Mouse (Mus musculus) left cerebral cortex, postnatal 10 days (tissue): Measurements from ENCODE around the gene Mllt3. TPM values are rescaled to one million over a fixed set of nuclear protein-coding genes. Genes with fewer than 3 reads are reported as not detected.
A peak's percentile ranks its signal among the peaks of the same experiment; 100 is the strongest.

ENCODE experiments used
- DNase-seq, 2 experiments: peaks; one replicate each; pipeline ENCODE4 v3.0.0; 2021 to 2022; ENCODE audit warnings: low spot score in 2 of 2, mixed read lengths in 1 of 2; ENCODE audit errors: extremely low spot score in 1 of 2
- intact Hi-C: fragments of 180-260 bp; cut with DNase I; formaldehyde crosslinking; loops from one replicate; pipeline ENCODE4 v1.15.1; 2025
- total RNA-seq, 2 experiments: library from RNA; stranded (reverse); gene quantifications; 2 replicates each; pipeline ENCODE4 v1.2.3; 2021

The Mllt3 gene
- total RNA-seq, 2 experiments from 2014 or later = 30.3 to 38.8 TPM

DNA sequence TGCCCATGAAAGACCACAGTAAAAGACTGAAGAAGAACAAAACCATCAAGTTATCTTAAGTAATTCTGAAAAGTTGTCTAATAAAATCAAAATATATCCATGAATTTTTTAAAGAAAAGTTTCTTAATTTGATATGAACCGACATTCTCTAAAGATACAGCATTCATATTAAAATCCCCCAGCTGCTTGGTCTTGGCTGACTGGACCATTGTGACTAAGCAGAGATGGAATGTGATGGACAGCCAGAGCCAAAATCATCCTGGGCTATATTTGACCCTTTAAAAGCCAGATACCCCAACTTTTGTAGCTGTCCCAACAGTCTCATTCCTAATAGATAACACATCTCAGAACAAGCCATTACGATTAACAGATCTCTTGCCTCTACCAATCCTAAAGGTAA is 180.7 kb downstream of the Mllt3 start:
- intact Hi-C loops = no loop called here
- no peak for DNase-seq

DNA sequence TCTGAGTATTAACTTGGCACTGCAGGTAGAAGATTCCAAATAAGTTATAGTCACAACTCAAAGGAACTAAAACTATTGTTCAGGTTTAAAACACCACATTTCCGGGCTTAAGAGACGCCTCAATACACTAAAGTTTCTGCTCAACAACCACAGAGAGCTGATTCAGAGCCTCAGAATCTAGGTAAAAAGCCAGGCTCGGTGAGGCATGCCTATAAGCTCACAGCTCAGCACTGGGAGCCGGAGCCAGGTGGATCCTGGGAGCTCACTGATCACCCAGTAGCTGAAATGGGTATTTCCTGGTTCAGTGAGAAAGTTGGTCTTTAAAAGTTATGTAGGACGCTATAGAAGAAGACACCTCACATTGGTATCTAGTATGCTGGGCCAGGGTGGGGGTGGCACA is 183.1 kb downstream of the Mllt3 start:
- no peak for DNase-seq
- intact Hi-C loops = no loop called here

GRCm38 (mm10) chr4:87844668-87845210 is 188.4 kb downstream of the Mllt3 start:
- no peak for DNase-seq
- intact Hi-C loops = no loop called here

DNA sequence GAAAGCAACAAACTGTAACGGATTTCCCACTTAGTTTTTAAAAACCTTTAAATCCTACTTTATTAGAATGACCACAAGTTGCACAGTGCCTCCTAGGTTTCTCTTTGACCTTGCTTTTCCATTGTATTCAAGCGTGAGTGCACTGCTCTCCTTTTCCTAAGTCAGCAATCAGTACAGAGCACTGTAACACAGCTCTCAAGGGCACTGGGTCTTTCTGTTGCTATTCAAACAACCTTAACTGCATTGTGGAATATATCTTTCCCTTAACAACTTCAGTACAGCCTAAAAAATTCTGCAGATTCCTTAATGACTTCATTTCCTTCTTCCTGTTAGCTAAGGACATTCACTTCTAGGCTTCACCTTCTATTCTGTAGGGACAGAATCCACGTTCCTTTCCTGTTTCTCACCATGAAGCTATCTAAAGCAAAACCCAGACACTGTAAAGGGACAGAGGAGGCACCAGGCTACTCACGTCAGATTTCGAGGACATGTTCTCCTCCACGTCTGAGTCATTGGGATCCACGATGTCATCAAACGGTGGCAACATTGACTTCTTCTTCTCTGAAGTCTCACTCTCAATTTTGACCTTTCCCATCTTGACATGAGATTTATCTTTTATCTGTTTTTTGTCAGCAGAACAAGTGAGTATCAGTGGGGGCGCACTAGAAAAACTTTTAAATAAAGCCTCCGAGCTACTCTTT is 192.8 kb downstream of the Mllt3 start:
- intact Hi-C loops = no loop called here
- DNase-seq = no peak

- DNase-seq = no peak
- intact Hi-C loops = no loop called here
These were observed 194.4 kb downstream of the Mllt3 start for GRCm38 (mm10) chr4:87838716-87839115.

- DNase-seq = no peak
- intact Hi-C loops = no loop called here
These were observed 195.4 kb downstream of the Mllt3 start for GRCm38 (mm10) chr4:87837471-87838361.

DNA sequence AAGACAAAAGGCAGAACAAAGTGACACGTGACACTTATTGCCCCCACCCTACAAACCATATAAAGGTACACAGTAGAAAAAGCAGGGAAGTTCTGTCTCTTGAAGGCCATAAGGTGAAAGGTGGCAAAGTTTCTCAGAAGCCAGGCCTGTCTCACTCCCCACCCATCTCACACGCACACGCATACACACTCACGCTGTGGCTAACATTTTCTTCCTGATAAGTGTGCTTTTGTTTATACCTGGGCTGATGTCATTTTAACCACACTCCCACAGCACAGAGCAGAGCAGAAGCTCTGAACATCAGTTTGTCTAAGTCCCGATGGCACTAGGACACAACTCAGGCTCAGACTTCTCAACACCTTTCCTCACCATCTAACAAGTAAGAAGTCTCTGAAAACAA is 196.9 kb downstream of the Mllt3 start:
- no peak for DNase-seq
- intact Hi-C loops = no loop called here

GRCm38 (mm10) chr4:87835191-87835590 is 198.0 kb downstream of the Mllt3 start:
- intact Hi-C loops = no loop called here
- no peak for DNase-seq

- DNase-seq = no peak
- intact Hi-C loops = no loop called here
These were observed 198.9 kb downstream of the Mllt3 start for GRCm38 (mm10) chr4:87834310-87834709.

DNA sequence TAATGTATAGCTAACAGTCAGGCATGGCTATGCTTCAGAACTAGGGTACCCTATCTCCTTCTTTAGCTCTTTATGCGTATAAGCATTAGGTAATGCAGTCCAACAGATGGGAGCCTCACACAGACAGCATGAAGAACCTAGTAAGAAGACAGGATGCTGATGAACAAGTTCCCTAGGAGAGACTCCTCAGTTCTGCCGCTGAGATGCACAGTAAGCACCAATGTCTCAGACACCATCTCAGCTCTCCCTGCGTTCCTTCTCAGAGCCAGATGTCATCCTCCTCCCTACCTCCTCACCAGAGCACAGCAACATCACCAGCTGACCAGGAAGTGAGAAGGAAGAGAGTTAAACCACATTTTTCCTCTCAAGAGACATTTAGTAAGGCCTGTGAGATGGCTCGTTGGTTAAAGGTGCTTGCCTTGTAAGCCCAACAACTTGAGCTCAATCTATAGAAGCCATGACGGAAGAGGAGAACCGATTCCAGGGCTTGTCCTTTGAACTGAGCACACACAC is 202.3 kb downstream of the Mllt3 start:
- intact Hi-C loops = no loop called here
- DNase-seq = no peak

DNA sequence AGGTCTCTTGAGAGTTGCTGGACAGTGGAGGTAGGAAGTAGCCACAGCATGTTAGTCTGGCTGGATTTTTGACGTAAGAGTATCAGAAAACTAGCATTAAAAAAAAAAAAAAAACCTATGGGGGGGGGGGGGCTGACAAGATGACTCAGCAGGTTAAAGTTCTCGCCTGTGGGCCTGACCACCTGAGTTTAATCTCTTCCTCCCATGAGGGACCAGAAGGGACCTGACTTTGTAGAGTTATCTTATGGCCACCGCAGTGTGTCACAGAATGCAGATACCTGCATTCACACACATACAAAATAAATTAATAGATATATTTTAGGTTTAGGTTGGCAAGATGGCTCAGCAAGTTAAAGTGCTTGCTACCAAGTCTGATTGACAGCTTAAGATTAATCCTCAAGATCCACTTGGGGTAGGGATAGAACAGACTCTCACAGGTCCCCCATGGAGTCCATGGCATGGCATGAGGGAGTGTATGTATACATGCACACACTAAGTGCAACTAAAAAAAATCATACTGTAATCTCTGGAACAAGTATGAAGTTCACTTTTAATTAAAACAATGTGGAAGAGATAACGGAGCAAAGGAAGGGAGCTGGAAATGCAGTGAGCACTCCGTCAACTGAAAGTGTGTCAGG is 203.6 kb downstream of the Mllt3 start:
- DNase-seq = no peak
- intact Hi-C loops = no loop called here

DNA sequence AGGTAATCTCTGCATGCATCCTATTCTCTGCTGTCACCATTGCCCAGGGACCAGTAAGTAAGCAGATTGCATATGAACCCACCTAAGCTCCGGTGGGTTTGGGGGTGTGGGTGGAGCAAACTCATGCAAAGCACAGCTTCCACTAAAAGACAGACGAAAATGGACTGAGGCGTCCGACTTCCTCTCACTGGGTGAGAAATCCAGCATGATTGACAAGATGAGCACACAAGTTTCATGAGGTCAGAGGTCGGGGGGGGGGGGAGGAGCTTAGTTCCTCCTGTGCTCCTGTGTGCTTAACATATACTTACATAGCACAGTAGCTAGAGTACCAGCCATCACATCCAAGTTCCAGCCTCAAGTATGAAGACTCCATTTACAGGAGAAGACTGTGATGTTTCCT is 206.8 kb downstream of the Mllt3 start:
- DNase-seq = no peak
- intact Hi-C loops = no loop called here

DNA sequence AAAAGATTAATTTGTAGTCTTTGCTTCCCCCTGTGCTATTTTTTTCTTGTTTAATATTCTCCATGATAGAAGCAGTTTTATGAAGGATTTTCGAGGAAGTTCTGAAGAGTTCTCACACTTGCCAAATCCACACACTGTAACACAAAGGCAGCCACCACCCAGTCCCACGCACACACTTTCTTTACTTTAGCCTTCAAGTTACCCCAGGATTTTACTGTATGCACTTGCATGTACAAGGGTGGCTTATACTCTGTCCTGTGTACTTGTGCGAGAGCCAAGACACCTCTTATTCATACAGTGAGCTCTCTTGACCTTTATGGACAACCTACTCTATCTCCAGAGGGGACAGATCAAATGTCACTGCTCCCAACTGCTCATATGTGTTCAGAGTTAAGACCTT is 209.5 kb downstream of the Mllt3 start:
- intact Hi-C loops = no loop called here
- DNase-seq = no peak

DNA sequence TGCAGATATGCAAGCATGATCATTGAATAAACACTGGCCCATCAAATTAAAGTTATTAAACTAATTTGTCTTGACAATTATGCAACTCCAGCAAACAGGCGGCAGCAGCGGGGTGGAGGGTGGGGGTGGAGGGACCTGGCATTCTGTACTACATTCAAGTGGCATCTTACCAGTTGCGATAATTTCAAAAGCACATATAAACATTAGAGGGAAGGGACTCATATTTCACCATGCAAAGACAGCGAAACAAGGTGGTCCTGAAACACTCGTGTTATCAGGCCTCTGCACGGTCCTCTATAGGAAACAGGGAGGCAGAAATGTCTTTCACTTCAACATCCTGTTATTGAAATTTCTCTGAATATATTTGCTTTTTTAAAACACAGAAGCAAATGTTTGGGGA is 210.0 kb downstream of the Mllt3 start:
- intact Hi-C loops = no loop called here
- DNase-seq = no peak

DNA sequence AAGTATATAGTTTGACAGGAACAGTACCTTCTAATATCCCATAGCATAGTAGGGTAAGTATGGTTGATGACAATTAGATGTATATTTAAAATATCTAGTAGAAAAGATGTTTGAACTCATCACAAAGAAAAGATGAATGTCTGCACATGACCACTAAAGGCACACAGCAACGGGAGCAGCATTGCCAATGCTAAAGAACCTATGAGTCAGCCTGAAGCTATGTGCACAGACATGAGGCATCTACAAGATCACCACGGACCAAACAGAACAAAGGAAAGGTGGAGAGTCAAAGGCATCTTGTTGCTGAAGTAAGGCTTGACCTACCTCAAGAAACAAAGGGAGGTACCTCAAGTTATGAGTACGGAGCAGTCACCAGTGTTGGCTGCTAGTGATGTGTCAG is 212.3 kb downstream of the Mllt3 start:
- no peak for DNase-seq
- intact Hi-C loops = no loop called here

GRCm38 (mm10) chr4:87819182-87819581 is 214.0 kb downstream of the Mllt3 start:
- peak in 1 of 2 experiments; percentile 8 for DNase-seq
- intact Hi-C loops = no loop called here

GRCm38 (mm10) chr4:87818276-87818675 is 214.9 kb downstream of the Mllt3 start:
- DNase-seq = no peak
- intact Hi-C loops = no loop called here

GRCm38 (mm10) chr4:87815465-87816108 is 217.6 kb downstream of the Mllt3 start:
- DNase-seq = no peak
- intact Hi-C loops = no loop called here

- intact Hi-C loops = no loop called here
- no peak for DNase-seq
These were observed 221.3 kb downstream of the Mllt3 start for GRCm38 (mm10) chr4:87811899-87812298.
